Mouse (Mus musculus): ENCODE data around the gene Mrvi1.

DNA sequence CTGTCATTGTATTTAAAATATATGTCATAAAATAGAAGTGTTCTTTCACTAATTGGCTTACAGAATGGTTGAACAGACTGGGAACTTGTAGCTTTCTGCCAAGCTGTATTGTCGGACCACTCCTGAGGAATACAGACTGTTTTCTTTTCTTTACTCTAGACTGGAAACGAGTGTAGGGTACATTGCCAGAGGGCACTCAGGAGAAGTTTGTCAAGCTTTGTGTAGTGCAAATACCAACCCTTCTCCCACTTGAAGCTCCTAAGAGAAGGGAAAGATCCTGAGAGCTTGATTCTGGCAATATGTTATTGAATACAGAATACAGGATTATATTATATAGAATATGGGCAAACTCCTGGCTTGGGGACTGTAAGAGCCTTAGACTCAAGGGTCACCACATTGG is 48.3 kb downstream of the Mrvi1 start:
- TF ChIP-seq TCF3 (IDR thresholded peaks at IDR 0.05; ENCODE audit: insufficient read length, low read depth) (no peak), POLR2A (IDR thresholded peaks at IDR 0.05; ENCODE audit: insufficient read length, low read depth) (no peak), TCF12 (IDR thresholded peaks at IDR 0.05; ENCODE audit: insufficient read depth, poor library complexity, severe bottlenecking) (no peak), POLR2AphosphoS2 (IDR thresholded peaks at IDR 0.05; ENCODE audit: insufficient read length, low read depth) (no peak), MAX (IDR thresholded peaks at IDR 0.05; ENCODE audit: low read depth) (no peak), MYOD1 (IDR thresholded peaks at IDR 0.05; ENCODE audit: control insufficient read depth in 1 of 3, insufficient read length in 2 of 3, low read depth in 2 of 3) (no peak), SRF (IDR thresholded peaks at IDR 0.05; ENCODE audit: control insufficient read depth, insufficient read length, low read depth) (no peak), MYOG (IDR thresholded peaks at IDR 0.05; ENCODE audit: control insufficient read depth in 1 of 3, insufficient read depth in 1 of 3, insufficient read length in 2 of 3, low read depth in 2 of 3) (no peak), USF1 (IDR thresholded peaks at IDR 0.05; ENCODE audit: low read depth) (no peak), E2F4 (IDR thresholded peaks at IDR 0.05; ENCODE audit: insufficient read depth) (no peak), CEBPB (IDR thresholded peaks at IDR 0.05; ENCODE audit: insufficient read depth, poor library complexity, severe bottlenecking) (no peak), REST (IDR thresholded peaks at IDR 0.05; ENCODE audit: insufficient read depth, insufficient read length) (no peak)
